19 mouse cellular contexts compared by ENCODE assay signal in the genomic region with DNA sequence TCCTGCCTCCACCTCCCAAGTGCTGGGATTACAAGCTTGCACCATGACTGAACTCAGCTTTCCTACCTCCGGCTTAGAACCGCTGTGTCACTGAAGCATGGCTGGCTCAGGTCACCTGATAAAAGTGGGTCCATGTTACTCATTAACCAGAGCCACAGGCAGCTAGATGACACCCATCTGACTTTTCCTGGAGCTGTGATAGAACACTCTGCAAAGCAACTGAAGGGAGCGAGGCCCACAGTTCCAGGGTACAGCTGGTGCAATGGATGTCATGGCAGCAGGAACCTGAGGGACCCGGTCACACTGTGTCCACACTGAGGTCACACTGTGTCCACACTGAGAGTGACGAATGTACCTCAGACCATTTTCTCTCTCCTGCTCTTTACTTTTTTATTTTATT. TPM values are rescaled to one million over a fixed set of nuclear protein-coding genes. Genes with fewer than 3 reads are reported as not detected.
DNase-seq lines count a peak whose midpoint lies in the region; ATAC-seq and TF ChIP-seq lines count a peak whose summit lies in the region.
"Had no signal": no experiment of that assay in that cellular context is flagged by ENCODE, and none has a peak within 500 bp of the region (broad histone marks: within the 10 kb centered on the region; RNA-seq: fewer than 3 reads in every experiment).

No protein-coding gene starts in this region.

- no peak for TF ChIP-seq POLR2A in kidney, adult 2 months (IDR thresholded peaks at IDR 0.05; ENCODE audit: low read depth, low read length)

- no peaks in the 10 kb centered on the region for H3K9me3 ChIP-seq in liver, embryonic 16.5 days (replicated peaks; ENCODE audit: control insufficient read depth, low read length)
- no peaks in the 10 kb centered on the region for H3K9me3 ChIP-seq in stomach, postnatal 0 days (ENCODE audit: control insufficient read depth, low read length)
- no peaks in the 10 kb centered on the region for H3K9me3 ChIP-seq in midbrain, embryonic 15.5 days
- H3K9me3 ChIP-seq: embryonic facial prominence, embryonic 10.5 days; heart, embryonic 15.5 days; hindbrain, embryonic 15.5 days; neural tube, embryonic 13.5 days had no signal

- 42% methylated on average over 5 of the region's 5 CpGs for WGBS in kidney, adult 2 months
- 63% methylated on average over 5 of the region's 5 CpGs for WGBS in liver, embryonic 16.5 days (ENCODE audit: insufficient replicate concordance)
- WGBS in stomach, postnatal 0 days: 62% methylated on average over 5 of the region's 5 CpGs
- WGBS in midbrain, embryonic 15.5 days: 90% methylated on average over 5 of the region's 5 CpGs

- no peak overlapping the region for H3K4me2 ChIP-seq in liver, embryonic 16.5 days (ENCODE audit: low read depth, low read length)
- H3K4me2 ChIP-seq in stomach, postnatal 0 days (replicated peaks; ENCODE audit: low read depth): no peak overlapping the region
- H3K4me2 ChIP-seq in midbrain, embryonic 15.5 days: no peak overlapping the region
- H3K4me2 ChIP-seq: heart, embryonic 15.5 days; hindbrain, embryonic 15.5 days; neural tube, embryonic 13.5 days had no signal

- peaks cover 16% of the 10 kb centered on the region for H3K4me1 ChIP-seq in kidney, adult 2 months (ENCODE audit: control insufficient read depth, insufficient read depth, low read length)
- H3K4me1 ChIP-seq in liver, embryonic 16.5 days (ENCODE audit: control insufficient read depth, low read depth, low read length): peaks cover 2% of the 10 kb centered on the region
- no peaks in the 10 kb centered on the region; the same call in 1 of the 2 replicates for H3K4me1 ChIP-seq in stomach, postnatal 0 days (replicated peaks; ENCODE audit: control insufficient read depth, insufficient read depth)
- H3K4me1 ChIP-seq in midbrain, embryonic 15.5 days: no peaks in the 10 kb centered on the region
- H3K4me1 ChIP-seq: hindbrain, embryonic 15.5 days had no signal

- peak; percentile 93 for DNase-seq in kidney, adult 2 months
- peak; percentile 72 for DNase-seq in kidney, postnatal 14 days
- peak; percentile 64 for DNase-seq in stomach, postnatal 0 days (ENCODE audit: low spot score)
- DNase-seq in frontal cortex, postnatal 14 days (ENCODE audit: low spot score in 2 of 2): no peak
- DNase-seq in layer of hippocampus, adult 2 months (ENCODE audit: low spot score in 2 of 2): no peak
- DNase-seq: adrenal gland, postnatal 36 days; cerebellum, postnatal 14 days; thymus, adult 2 months had no signal

- H3K27ac ChIP-seq in kidney, adult 2 months (ENCODE audit: insufficient read depth, low read depth, low read length): peak overlapping the region; percentile 18; the same call in 1 of the 2 replicates
- H3K27ac ChIP-seq in liver, embryonic 16.5 days (ENCODE audit: low read length): peak overlapping the region; percentile 77
- no peak overlapping the region for H3K27ac ChIP-seq in stomach, postnatal 0 days (replicated peaks)
- no peak overlapping the region for H3K27ac ChIP-seq in midbrain, embryonic 15.5 days
- no peak overlapping the region for H3K27ac ChIP-seq in layer of hippocampus, adult 2 months
- H3K27ac ChIP-seq: embryonic facial prominence, embryonic 10.5 days; heart, embryonic 15.5 days; hindbrain, embryonic 15.5 days; neural tube, embryonic 13.5 days had no signal

- ATAC-seq in liver, embryonic 16.5 days (ENCODE audit: low read depth): peak; percentile 95
- peak; percentile 94 for ATAC-seq in stomach, postnatal 0 days (ENCODE audit: low FRiP score, low TSS enrichment)
- no peak for ATAC-seq in midbrain, embryonic 15.5 days (replicated peaks)
- ATAC-seq: activated CD4-positive, CD25-positive, alpha-beta regulatory T cell, adult 4 months had no signal

- no peak overlapping the region for H3K4me3 ChIP-seq in kidney, adult 2 months (ENCODE audit: insufficient read depth, low read depth, low read length)
- H3K4me3 ChIP-seq in liver, embryonic 16.5 days (ENCODE audit: low read depth, low read length): no peak overlapping the region
- H3K4me3 ChIP-seq in stomach, postnatal 0 days (ENCODE audit: low read depth, low read length): no peak overlapping the region
- no peak overlapping the region for H3K4me3 ChIP-seq in midbrain, embryonic 15.5 days
- no peak overlapping the region for H3K4me3 ChIP-seq in layer of hippocampus, adult 2 months
- H3K4me3 ChIP-seq: embryonic facial prominence, embryonic 10.5 days; heart, embryonic 15.5 days; hindbrain, embryonic 15.5 days; neural tube, embryonic 13.5 days had no signal

- TF ChIP-seq EP300 in stomach, postnatal 0 days (optimal IDR thresholded peaks at IDR 0.05): no peak

- no peaks in the 10 kb centered on the region for H3K36me3 ChIP-seq in kidney, adult 2 months (ENCODE audit: control insufficient read depth, insufficient read depth, low read length)
- H3K36me3 ChIP-seq in liver, embryonic 16.5 days (ENCODE audit: control insufficient read depth, insufficient read depth): no peaks in the 10 kb centered on the region
- no peaks in the 10 kb centered on the region for H3K36me3 ChIP-seq in stomach, postnatal 0 days (ENCODE audit: control insufficient read depth, insufficient read depth, low read length)
- H3K36me3 ChIP-seq in midbrain, embryonic 15.5 days (replicated peaks): no peaks in the 10 kb centered on the region
- H3K36me3 ChIP-seq: embryonic facial prominence, embryonic 10.5 days; heart, embryonic 15.5 days; hindbrain, embryonic 15.5 days; neural tube, embryonic 13.5 days had no signal

- H3K9ac ChIP-seq in liver, embryonic 16.5 days (ENCODE audit: low read depth, low read length): no peak overlapping the region
- no peak overlapping the region for H3K9ac ChIP-seq in stomach, postnatal 0 days (ENCODE audit: low read length)
- H3K9ac ChIP-seq in midbrain, embryonic 15.5 days: no peak overlapping the region
- H3K9ac ChIP-seq: heart, embryonic 15.5 days; hindbrain, embryonic 15.5 days; neural tube, embryonic 13.5 days had no signal

- no peak for TF ChIP-seq CTCF in kidney, adult 2 months (conservative IDR thresholded peaks at IDR 0.05; ENCODE audit: insufficient read depth, insufficient read length, low read depth, low read length)
- TF ChIP-seq CTCF in stomach, postnatal 0 days (IDR thresholded peaks at IDR 0.05; ENCODE audit: low read depth): no peak
- no peak for TF ChIP-seq CTCF in layer of hippocampus, adult 2 months (conservative IDR thresholded peaks at IDR 0.05)

- no peaks in the 10 kb centered on the region for H3K27me3 ChIP-seq in kidney, adult 2 months (replicated peaks; ENCODE audit: control insufficient read depth, insufficient read depth, low read length)
- H3K27me3 ChIP-seq in liver, embryonic 16.5 days (ENCODE audit: control insufficient read depth, insufficient read depth, low read depth, low read length): no peaks in the 10 kb centered on the region
- H3K27me3 ChIP-seq in stomach, postnatal 0 days (ENCODE audit: control insufficient read depth, insufficient read depth, low read length): no peaks in the 10 kb centered on the region
- no peaks in the 10 kb centered on the region for H3K27me3 ChIP-seq in midbrain, embryonic 15.5 days (replicated peaks)
- H3K27me3 ChIP-seq: heart, embryonic 15.5 days; hindbrain, embryonic 15.5 days had no signal

RNA-seq across cellular contexts. Expression of a gene that starts 8.5 kb away (rescaled TPM):
- 492 and 514 TPM in 2 replicates for polyA plus RNA-seq in kidney, adult 2 months (2012; rRNA removed)
- 181 and 217 TPM in 2 replicates for polyA plus RNA-seq in liver, embryonic 16.5 days (2015; fragmentation: Nextera tagmentation; extraction: Ambion mirVana)
- 16.1 and 19.7 TPM in 2 replicates for polyA plus RNA-seq in stomach, postnatal 0 days (2015; fragmentation: Nextera tagmentation; extraction: Ambion mirVana)
- 14.5 and 16.9 TPM in 2 replicates for polyA plus RNA-seq in midbrain, embryonic 15.5 days (2015; fragmentation: Nextera tagmentation; extraction: Ambion mirVana)
- 1 to 10 TPM; 6.7 to 7.2 TPM for total RNA-seq in layer of hippocampus, adult 2 months (2021)
- total RNA-seq: granulocyte monocyte progenitor cell, adult 5-6 weeks had no signal

RNA-seq across cellular contexts. Expression of a gene that starts 8.6 kb away (rescaled TPM):
- polyA plus RNA-seq in kidney, adult 2 months (2012; rRNA removed): 97.4 and 108 TPM in 2 replicates
- 14.1 and 16.3 TPM in 2 replicates for polyA plus RNA-seq in liver, embryonic 16.5 days (2015; fragmentation: Nextera tagmentation; extraction: Ambion mirVana)
- polyA plus RNA-seq in stomach, postnatal 0 days (2015; fragmentation: Nextera tagmentation; extraction: Ambion mirVana): 72.6 and 77.8 TPM in 2 replicates
- 0.61 and 1.6 TPM in 2 replicates for polyA plus RNA-seq in midbrain, embryonic 15.5 days (2015; fragmentation: Nextera tagmentation; extraction: Ambion mirVana)
- total RNA-seq in layer of hippocampus, adult 2 months (2021): 1 to 10 TPM; 1.6 to 1.8 TPM

RNA-seq across cellular contexts. Expression of a gene that starts 9.1 kb away (rescaled TPM):
- polyA plus RNA-seq in kidney, adult 2 months (2012; rRNA removed): not detected in 2 replicates
- polyA plus RNA-seq in liver, embryonic 16.5 days (2015; fragmentation: Nextera tagmentation; extraction: Ambion mirVana): 0.18 TPM in 1 of 2 replicates, not detected in the other
- 0.16 and 0.64 TPM in 2 replicates for polyA plus RNA-seq in stomach, postnatal 0 days (2015; fragmentation: Nextera tagmentation; extraction: Ambion mirVana)
- not detected in 2 replicates for polyA plus RNA-seq in midbrain, embryonic 15.5 days (2015; fragmentation: Nextera tagmentation; extraction: Ambion mirVana)
- under 1 TPM in 1 of 2 experiments, not detected in 1; 0.56 TPM for total RNA-seq in layer of hippocampus, adult 2 months (2021)
- total RNA-seq: granulocyte monocyte progenitor cell, adult 5-6 weeks; layer of hippocampus, postnatal 10 days; left cerebral cortex, postnatal 36 days had no signal
- polyA plus RNA-seq: activated CD4-positive, CD25-positive, alpha-beta regulatory T cell, adult 4 months; embryonic facial prominence, embryonic 10.5 days; heart, embryonic 15.5 days; hindbrain, embryonic 15.5 days; neural tube, embryonic 13.5 days; spleen, adult 2 months; thymus, adult 2 months had no signal

RNA-seq across cellular contexts. Expression of a gene that starts 16.6 kb away (rescaled TPM):
- polyA plus RNA-seq in kidney, adult 2 months (2012; rRNA removed): 408 and 410 TPM in 2 replicates
- 222 and 239 TPM in 2 replicates for polyA plus RNA-seq in liver, embryonic 16.5 days (2015; fragmentation: Nextera tagmentation; extraction: Ambion mirVana)
- 64.1 and 68.4 TPM in 2 replicates for polyA plus RNA-seq in stomach, postnatal 0 days (2015; fragmentation: Nextera tagmentation; extraction: Ambion mirVana)
- 64.7 and 65.8 TPM in 2 replicates for polyA plus RNA-seq in midbrain, embryonic 15.5 days (2015; fragmentation: Nextera tagmentation; extraction: Ambion mirVana)
- 10 to 100 TPM; 42.3 to 46.4 TPM for total RNA-seq in layer of hippocampus, adult 2 months (2021)

RNA-seq across cellular contexts. Expression of a gene that starts 25.7 kb away (rescaled TPM):
- polyA plus RNA-seq in kidney, adult 2 months (2012; rRNA removed): 24.6 and 27.3 TPM in 2 replicates
- 11.6 and 13.6 TPM in 2 replicates for polyA plus RNA-seq in liver, embryonic 16.5 days (2015; fragmentation: Nextera tagmentation; extraction: Ambion mirVana)
- 13.9 and 14.7 TPM in 2 replicates for polyA plus RNA-seq in stomach, postnatal 0 days (2015; fragmentation: Nextera tagmentation; extraction: Ambion mirVana)
- 36.6 and 42.2 TPM in 2 replicates for polyA plus RNA-seq in midbrain, embryonic 15.5 days (2015; fragmentation: Nextera tagmentation; extraction: Ambion mirVana)
- 10 to 100 TPM; 68.0 to 70.4 TPM for total RNA-seq in layer of hippocampus, adult 2 months (2021)

Comparison
In these comparisons a context has a peak if more than half of its experiments do, and no peak if none do; other contexts are left out.
1. DNase-seq: peak in kidney, adult 2 months (single experiment), kidney, postnatal 14 days (single experiment) and stomach, postnatal 0 days (single experiment); none in frontal cortex, postnatal 14 days (0 of 2) and layer of hippocampus, adult 2 months (0 of 2).
2. H3K27ac ChIP-seq: peak in kidney, adult 2 months (single experiment) and liver, embryonic 16.5 days (single experiment); none in stomach, postnatal 0 days (single experiment), midbrain, embryonic 15.5 days (single experiment) and layer of hippocampus, adult 2 months (single experiment).